Mouse (Mus musculus): ENCODE results near the gene Cox6b1. TPM values are rescaled to one million over a fixed set of nuclear protein-coding genes. Genes with fewer than 3 reads are reported as not detected.

Cox6b1 gene
- total and polyA plus RNA-seq, 3 experiments: 1,860 to 4,696 (median 4,061) TPM

- H3K79me2 ChIP-seq (replicated peaks; ENCODE audit: control insufficient read depth, insufficient read depth, low read length): peaks cover 1% of the 10 kb centered on the region
- H3K9ac ChIP-seq (ENCODE audit: low read depth, low read length): peak overlapping the region; percentile 90
- H3K4me3 ChIP-seq: peak overlapping the region; percentile 83
- no peaks in the 10 kb centered on the region for H3K4me1 ChIP-seq (ENCODE audit: control insufficient read depth, insufficient read depth, low read length)
- WGBS: under 1% methylated on average over 43 of the region's 67 CpGs
- TF ChIP-seq EP300 (IDR thresholded peaks at IDR 0.05; ENCODE audit: insufficient read depth, low read depth, low read length) (no peak), POLR2A (IDR thresholded peaks at IDR 0.05; ENCODE audit: insufficient read depth, low read depth, low read length) (no peak), CTCF (IDR thresholded peaks at IDR 0.05) (no peak)
- DNase-seq: no peak
- no peaks in the 10 kb centered on the region for H3K27me3 ChIP-seq (ENCODE audit: control insufficient read depth, insufficient read depth, low read length)
- H3K27ac ChIP-seq: peak overlapping the region; percentile 87
- intact Hi-C loops (cut with DNase I): loop anchor here (1.0 to 2.0 kb wide), 2 partner anchors 25 to 63 kb away; partner anchors contain the start of genes Gm49396, Psenen, Rbm42 and U2af1l4
- no peaks in the 10 kb centered on the region for H3K36me3 ChIP-seq (ENCODE audit: control insufficient read depth, insufficient read depth, low read length)
Measured at GRCm38 (mm10) chr7:30587842-30588667, 37.9 kb downstream of the Cox6b1 start.

DNA sequence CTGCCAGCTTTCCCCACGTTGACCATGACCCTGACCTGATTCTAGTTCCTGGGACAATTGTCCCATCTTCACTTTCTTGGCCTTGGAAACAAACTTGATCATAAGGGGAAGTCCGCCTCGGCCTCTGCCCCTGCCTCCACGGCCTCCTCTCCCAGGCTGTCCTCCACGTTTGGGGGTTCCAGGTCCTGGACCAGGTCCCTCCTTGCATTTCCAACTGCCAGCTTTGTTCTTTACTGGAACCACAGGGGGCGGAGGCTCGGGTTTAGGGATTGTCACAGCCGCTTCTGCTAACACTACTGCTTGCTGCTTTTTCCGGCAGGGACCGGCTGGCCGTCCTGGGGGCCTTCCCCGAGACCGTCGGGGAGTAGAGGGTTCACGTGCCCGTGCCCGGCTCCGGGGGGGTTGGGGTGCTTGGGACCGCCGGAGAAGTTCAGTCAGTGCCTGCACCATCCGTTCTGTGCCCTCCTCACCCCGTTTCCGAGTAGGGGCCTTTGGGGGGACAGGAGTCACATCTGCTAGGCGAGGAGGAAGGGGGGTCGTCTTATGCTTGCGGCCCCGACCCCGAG, 39.4 kb downstream of the Cox6b1 start:
- no peak overlapping the region for H3K27ac ChIP-seq
- H3K27me3 ChIP-seq (ENCODE audit: control insufficient read depth, insufficient read depth, low read length): no peaks in the 10 kb centered on the region
- intact Hi-C loops (cut with DNase I): no loop called here
- no peak overlapping the region for H3K4me3 ChIP-seq
- TF ChIP-seq EP300 (IDR thresholded peaks at IDR 0.05; ENCODE audit: insufficient read depth, low read depth, low read length) (no peak), CTCF (IDR thresholded peaks at IDR 0.05) (no peak), POLR2A (IDR thresholded peaks at IDR 0.05; ENCODE audit: insufficient read depth, low read depth, low read length) (no peak)
- H3K4me1 ChIP-seq (ENCODE audit: control insufficient read depth, insufficient read depth, low read length): no peaks in the 10 kb centered on the region
- no peak for DNase-seq
- no peak overlapping the region for H3K9ac ChIP-seq (ENCODE audit: low read depth, low read length)
- no peaks in the 10 kb centered on the region for H3K36me3 ChIP-seq (ENCODE audit: control insufficient read depth, insufficient read depth, low read length)
- H3K79me2 ChIP-seq (replicated peaks; ENCODE audit: control insufficient read depth, insufficient read depth, low read length): peaks cover 1% of the 10 kb centered on the region
- WGBS: 85% methylated on average over 28 of the region's 28 CpGs

GRCm38 (mm10) chr7:30585170-30585569, 40.8 kb downstream of the Cox6b1 start:
- 96% methylated on average over 7 of the region's 7 CpGs for WGBS
- H3K36me3 ChIP-seq (ENCODE audit: control insufficient read depth, insufficient read depth, low read length): no peaks in the 10 kb centered on the region
- H3K9ac ChIP-seq (ENCODE audit: low read depth, low read length): no peak overlapping the region
- no peak for TF ChIP-seq EP300 (IDR thresholded peaks at IDR 0.05; ENCODE audit: insufficient read depth, low read depth, low read length)
- TF ChIP-seq POLR2A (IDR thresholded peaks at IDR 0.05; ENCODE audit: insufficient read depth, low read depth, low read length): no peak
- no peak for TF ChIP-seq CTCF (IDR thresholded peaks at IDR 0.05)
- H3K27ac ChIP-seq: no peak overlapping the region
- no peaks in the 10 kb centered on the region for H3K27me3 ChIP-seq (ENCODE audit: control insufficient read depth, insufficient read depth, low read length)
- H3K79me2 ChIP-seq (replicated peaks; ENCODE audit: control insufficient read depth, insufficient read depth, low read length): peaks cover 1% of the 10 kb centered on the region
- no peaks in the 10 kb centered on the region for H3K4me1 ChIP-seq (ENCODE audit: control insufficient read depth, insufficient read depth, low read length)
- no peak for DNase-seq
- intact Hi-C loops (cut with DNase I): no loop called here
- H3K4me3 ChIP-seq: no peak overlapping the region

GRCm38 (mm10) chr7:30584339-30584738, 41.6 kb downstream of the Cox6b1 start:
- Histone ChIP-seq H3K9ac (ENCODE audit: low read depth, low read length) (no peak overlapping the region), H3K79me2 (replicated peaks; ENCODE audit: control insufficient read depth, insufficient read depth, low read length) (peaks cover 1% of the 10 kb centered on the region), H3K27me3 (ENCODE audit: control insufficient read depth, insufficient read depth, low read length) (no peaks in the 10 kb centered on the region), H3K4me1 (ENCODE audit: control insufficient read depth, insufficient read depth, low read length) (no peaks in the 10 kb centered on the region), H3K36me3 (ENCODE audit: control insufficient read depth, insufficient read depth, low read length) (no peaks in the 10 kb centered on the region), H3K4me3 (no peak overlapping the region), H3K27ac (no peak overlapping the region)
- 91% methylated on average over 10 of the region's 10 CpGs for WGBS
- intact Hi-C loops (cut with DNase I): no loop called here
- no peak for TF ChIP-seq EP300 (IDR thresholded peaks at IDR 0.05; ENCODE audit: insufficient read depth, low read depth, low read length)
- no peak for TF ChIP-seq POLR2A (IDR thresholded peaks at IDR 0.05; ENCODE audit: insufficient read depth, low read depth, low read length)
- no peak for TF ChIP-seq CTCF (IDR thresholded peaks at IDR 0.05)
- DNase-seq: no peak

DNA sequence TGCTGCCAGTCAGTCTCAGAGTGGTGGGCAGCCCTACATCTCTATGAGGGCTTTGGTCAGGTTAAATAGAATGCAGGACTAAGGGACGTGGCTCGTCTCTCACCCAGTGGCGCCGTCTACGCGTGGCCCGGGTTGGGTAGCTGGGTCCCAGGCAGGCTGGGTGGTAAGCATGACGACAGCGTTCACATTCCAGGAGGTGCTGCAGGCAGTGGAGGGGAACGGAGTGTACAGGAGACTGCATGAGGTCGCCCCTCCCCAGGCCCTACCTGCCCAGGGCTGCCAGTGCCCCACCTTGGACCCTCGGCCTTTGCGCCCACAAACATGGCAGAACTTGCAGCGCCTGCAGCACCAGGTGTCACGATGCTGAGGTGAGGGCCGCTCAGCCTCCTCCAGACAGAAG, 44.4 kb downstream of the Cox6b1 start:
- H3K27ac ChIP-seq: no peak overlapping the region
- no peaks in the 10 kb centered on the region; the same call in 1 of the 2 replicates for H3K79me2 ChIP-seq (replicated peaks; ENCODE audit: control insufficient read depth, insufficient read depth, low read length)
- H3K4me3 ChIP-seq: no peak overlapping the region
- H3K27me3 ChIP-seq (ENCODE audit: control insufficient read depth, insufficient read depth, low read length): no peaks in the 10 kb centered on the region
- DNase-seq: no peak
- no peak overlapping the region for H3K9ac ChIP-seq (ENCODE audit: low read depth, low read length)
- H3K36me3 ChIP-seq (ENCODE audit: control insufficient read depth, insufficient read depth, low read length): no peaks in the 10 kb centered on the region
- H3K4me1 ChIP-seq (ENCODE audit: control insufficient read depth, insufficient read depth, low read length): no peaks in the 10 kb centered on the region
- 94% methylated on average over 16 of the region's 16 CpGs for WGBS
- intact Hi-C loops (cut with DNase I): no loop called here
- TF ChIP-seq CTCF (IDR thresholded peaks at IDR 0.05): no peak
- no peak for TF ChIP-seq EP300 (IDR thresholded peaks at IDR 0.05; ENCODE audit: insufficient read depth, low read depth, low read length)

- no peak overlapping the region for H3K9ac ChIP-seq (ENCODE audit: low read depth, low read length)
- no peak for DNase-seq
- no peak overlapping the region for H3K4me3 ChIP-seq
- no peaks in the 10 kb centered on the region for H3K27me3 ChIP-seq (ENCODE audit: control insufficient read depth, insufficient read depth, low read length)
- H3K4me1 ChIP-seq (ENCODE audit: control insufficient read depth, insufficient read depth, low read length): no peaks in the 10 kb centered on the region
- WGBS: 94% methylated on average over 8 of the region's 8 CpGs
- TF ChIP-seq POLR2A (IDR thresholded peaks at IDR 0.05; ENCODE audit: insufficient read depth, low read depth, low read length) (no peak), EP300 (IDR thresholded peaks at IDR 0.05; ENCODE audit: insufficient read depth, low read depth, low read length) (no peak), CTCF (IDR thresholded peaks at IDR 0.05) (no peak)
- H3K79me2 ChIP-seq (replicated peaks; ENCODE audit: control insufficient read depth, insufficient read depth, low read length): no peaks in the 10 kb centered on the region; the same call in 1 of the 2 replicates
- H3K36me3 ChIP-seq (ENCODE audit: control insufficient read depth, insufficient read depth, low read length): no peaks in the 10 kb centered on the region
- no peak overlapping the region for H3K27ac ChIP-seq
- intact Hi-C loops (cut with DNase I): no loop called here
Measured at GRCm38 (mm10) chr7:30579950-30580349, 46.0 kb downstream of the Cox6b1 start.
